Mouse (Mus musculus) adrenal gland, postnatal 36 days (tissue): ENCODE data around the gene Usp25. TPM values are rescaled to one million over a fixed set of nuclear protein-coding genes. Genes with fewer than 3 reads are reported as not detected.
A peak's percentile ranks its signal among the peaks of the same experiment; 100 is the strongest.

ENCODE experiments used
- DNase-seq, 2 experiments: peaks; one replicate each; pipeline ENCODE4 v3.0.0; 2021; ENCODE audit warnings: mixed read lengths in 1 of 2
- total RNA-seq, 2 experiments: library from RNA; stranded (reverse); gene quantifications; 2 replicates each; pipeline ENCODE4 v1.2.3; 2021

Usp25 gene
- total RNA-seq, 2 experiments from 2014 or later = 45.1 to 57.6 TPM

- DNase-seq = no peak
Measured at GRCm38 (mm10) chr16:77034329-77034728, 20.8 kb downstream of the Usp25 start.

GRCm38 (mm10) chr16:77034751-77035150, 21.2 kb downstream of the Usp25 start:
- DNase-seq = no peak

DNA sequence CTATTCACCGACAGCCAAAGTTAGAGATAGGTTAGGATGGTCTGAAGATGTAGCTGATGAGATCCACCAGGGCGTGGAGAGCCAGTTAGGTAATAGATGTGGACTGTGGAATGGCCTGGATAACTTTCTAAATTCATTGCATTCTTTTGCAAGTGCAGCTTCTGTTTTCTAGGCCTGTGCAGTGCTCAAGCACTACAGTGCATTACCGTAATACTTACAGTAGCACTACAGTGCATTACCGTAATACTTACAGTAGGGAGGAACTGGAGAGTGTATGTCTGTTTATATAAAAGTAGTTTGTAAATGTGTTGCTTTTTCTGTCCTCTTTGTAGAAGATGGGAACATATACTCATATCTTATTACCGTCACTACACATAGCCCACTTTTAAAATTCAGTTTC, 28.1 kb downstream of the Usp25 start:
- DNase-seq = no peak

DNA sequence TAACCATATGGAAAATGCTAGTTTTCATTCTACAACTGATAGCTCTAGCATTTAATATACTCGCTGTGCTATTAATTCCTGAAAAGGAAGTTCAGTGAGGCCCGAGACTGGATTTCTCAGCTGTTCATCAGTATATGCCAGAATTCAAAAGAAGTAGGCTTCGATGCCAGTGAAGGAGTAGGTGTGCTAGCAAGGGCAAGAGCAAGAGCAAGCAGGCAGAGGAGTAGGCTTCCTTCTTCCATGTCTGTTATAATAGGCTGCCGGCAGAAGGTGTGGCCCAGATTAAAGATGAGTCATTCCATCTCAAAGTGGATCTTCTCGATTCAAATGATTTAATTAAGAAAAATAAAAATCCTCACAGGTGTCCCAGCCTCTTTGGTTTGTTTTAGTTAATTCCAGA, 30.0 kb downstream of the Usp25 start:
- DNase-seq = no peak

- no peak for DNase-seq
Measured at GRCm38 (mm10) chr16:77054184-77054583, 40.7 kb downstream of the Usp25 start.

DNA sequence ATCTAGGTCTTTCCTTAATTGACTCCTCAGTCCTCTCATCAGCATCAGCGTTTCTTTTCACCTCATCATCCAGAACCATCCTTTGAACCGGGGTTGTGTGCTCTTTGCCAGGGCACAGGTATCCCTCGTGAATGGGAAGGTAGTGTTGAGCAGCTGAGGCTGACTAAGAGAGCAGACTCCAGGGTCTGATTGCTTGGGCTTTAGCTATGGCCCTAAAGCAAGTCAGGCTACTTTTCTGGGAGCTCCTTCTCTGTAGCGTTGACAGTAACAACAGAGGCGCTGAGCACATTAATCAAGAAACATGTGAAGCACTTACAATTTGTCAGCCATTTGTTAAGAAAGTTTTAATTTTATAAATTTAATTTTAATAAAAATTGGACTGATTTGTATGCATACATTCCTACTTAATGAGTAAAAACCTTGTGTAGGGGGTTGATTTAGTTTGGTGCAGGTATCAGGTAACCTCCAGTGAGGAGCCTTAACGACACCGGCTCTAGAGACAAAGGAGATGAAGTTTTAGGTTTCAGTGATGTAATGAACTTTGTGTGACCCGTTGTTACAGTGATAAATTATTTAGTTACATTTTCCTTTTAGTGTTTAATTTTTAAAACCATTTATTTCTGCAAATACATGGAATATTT, 42.1 kb downstream of the Usp25 start:
- no peak for DNase-seq

GRCm38 (mm10) chr16:77056160-77056520, 42.6 kb downstream of the Usp25 start:
- no peak for DNase-seq

GRCm38 (mm10) chr16:77058567-77058966, 45.1 kb downstream of the Usp25 start:
- no peak for DNase-seq

- DNase-seq = peak; percentile 37 to 67
Measured at GRCm38 (mm10) chr16:77060166-77060565, 46.7 kb downstream of the Usp25 start.

DNA sequence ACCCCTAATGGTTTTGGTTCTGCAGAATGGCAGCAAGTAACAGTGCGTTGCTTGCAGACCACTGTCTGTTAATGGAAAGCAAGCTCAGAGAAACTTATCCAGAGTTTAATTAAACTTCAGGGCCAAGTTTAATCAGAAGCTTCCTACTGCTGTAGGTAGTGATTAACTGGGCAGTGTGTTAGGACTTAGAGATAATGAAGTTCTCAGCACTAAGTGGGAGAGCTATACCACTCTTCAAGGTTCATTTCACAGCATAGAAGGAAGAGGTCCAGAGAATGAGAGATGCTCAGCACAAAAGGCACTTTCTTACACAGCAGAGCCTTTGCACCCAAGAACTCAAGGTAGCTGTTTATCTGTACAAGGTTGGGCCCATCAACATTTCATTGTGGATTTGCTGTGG, 50.4 kb downstream of the Usp25 start:
- DNase-seq = no peak

DNA sequence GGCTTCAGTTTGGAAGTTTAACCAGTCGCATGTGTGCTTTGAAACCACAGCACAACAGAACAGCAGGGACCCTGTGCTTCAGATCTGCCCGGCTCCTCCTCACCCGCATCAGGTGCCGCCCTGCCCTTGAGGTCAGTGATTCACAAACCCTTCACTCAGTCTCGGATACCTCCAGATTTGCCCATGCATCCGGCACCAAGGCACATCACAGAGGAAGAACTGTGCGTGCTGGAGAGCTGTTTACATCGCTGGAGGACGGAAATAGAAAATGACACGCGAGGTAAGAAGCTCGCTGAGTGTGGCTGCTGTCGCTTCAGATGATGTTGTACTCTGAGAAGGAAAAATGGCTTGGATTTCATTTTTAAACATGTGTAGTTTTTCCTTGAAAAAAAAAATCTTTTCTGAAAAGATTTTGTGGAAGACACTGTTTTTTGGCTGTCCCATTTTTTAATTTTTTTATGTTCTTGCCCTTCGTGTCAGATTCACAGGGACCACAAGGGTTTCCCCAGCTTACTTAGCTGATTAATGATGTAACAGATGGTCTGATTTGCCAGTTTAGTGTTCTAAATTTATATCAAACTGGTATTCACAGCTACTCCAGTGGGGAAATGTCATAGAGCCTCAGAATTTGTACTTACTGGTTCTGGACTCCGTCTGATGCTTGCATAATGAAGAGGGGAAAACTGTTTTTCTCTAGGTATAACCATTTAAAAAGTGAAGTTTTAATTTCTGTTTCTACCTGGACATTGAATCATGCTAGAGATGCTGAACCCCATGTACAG, 63.6 kb downstream of the Usp25 start:
- no peak for DNase-seq

GRCm38 (mm10) chr16:77077736-77078005, 64.2 kb downstream of the Usp25 start:
- DNase-seq = no peak

DNA sequence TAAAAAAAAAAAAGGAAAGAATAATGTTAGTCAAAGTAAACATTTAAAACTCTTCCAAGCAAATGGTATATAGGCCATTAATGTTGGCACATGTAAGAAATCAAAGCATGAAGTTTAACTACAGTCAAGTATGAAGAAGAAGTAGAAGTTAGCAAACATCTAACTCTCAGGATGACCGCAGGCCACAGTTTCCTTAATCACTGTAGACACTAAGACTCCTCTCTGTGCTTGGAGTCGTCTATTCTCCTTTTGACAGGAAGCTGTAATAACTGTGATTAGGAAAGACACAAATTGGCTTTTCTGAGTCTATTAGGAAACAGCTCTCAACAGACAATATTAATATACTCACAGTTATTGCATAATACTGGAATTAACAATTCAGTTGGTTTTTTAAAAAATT, 70.6 kb downstream of the Usp25 start:
- no peak for DNase-seq

- DNase-seq = no peak
Measured at GRCm38 (mm10) chr16:77089806-77090205, 76.3 kb downstream of the Usp25 start.

DNA sequence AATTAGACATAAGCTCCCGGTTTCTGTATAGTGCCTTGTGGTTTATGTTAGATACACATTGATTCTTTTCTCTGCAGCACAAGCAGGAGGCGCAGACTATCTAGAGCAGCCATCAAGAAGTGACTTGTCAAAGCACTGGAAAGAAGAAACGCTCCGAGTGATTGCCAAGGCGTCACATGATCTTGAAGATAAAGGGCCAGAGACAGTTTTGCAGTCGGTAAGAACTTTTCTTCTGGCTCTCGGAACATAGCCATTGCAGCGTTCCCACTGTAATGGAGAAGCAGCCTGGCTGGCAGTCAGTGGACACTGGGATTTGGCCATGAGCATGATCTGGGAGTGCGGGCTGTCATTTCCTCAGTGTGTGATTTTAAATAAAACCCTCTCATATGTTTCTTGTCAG, 80.0 kb downstream of the Usp25 start:
- peak in 1 of 2 experiments; percentile 6 for DNase-seq

- no peak for DNase-seq
Measured at GRCm38 (mm10) chr16:77095017-77095551, 81.6 kb downstream of the Usp25 start.

DNA sequence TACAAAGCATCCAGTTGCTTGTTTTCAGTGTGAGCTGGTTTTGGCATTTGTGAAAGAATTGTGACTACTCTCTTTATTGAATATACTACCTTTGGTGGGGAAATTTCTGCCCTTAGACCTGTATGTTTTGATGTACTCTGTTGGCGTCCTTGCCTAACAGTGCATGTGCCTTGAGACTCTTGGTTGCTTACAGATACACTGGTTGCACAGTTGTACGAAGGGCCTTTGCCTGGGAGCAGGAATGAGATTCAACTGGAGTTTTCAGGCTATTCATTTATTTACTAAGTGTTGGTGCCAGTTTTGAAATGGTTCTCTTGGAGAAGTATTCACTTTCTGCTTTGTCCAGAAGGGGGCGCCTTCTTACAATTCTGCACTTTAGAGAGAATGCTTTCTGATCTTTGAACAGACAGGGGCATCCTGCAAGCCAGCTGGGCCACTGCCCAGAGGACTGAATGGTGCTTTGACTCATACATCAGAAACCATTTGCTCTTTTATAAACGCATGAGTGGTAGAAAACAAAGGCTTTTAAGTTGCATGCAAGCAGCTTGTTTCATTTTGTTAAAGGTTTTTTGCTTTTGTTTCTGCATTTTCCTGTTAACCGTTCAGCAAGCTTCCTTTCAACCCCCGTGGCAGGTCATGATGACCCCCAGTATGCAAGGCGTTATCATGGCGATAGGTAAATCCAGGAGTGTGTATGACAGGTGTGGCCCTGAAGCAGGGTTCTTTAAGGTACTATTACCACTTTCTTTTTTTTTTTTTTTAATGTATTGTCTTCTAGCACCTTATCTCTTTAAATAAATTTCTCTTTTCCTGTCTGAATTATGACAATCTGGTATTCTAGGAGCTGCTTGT, 85.7 kb downstream of the Usp25 start:
- DNase-seq = peak; percentile 79 to 82

- no peak for DNase-seq
Measured at GRCm38 (mm10) chr16:77103637-77104264, 90.2 kb downstream of the Usp25 start.

- no peak for DNase-seq
Measured at GRCm38 (mm10) chr16:77111268-77111667, 97.8 kb downstream of the Usp25 start.

- no peak for DNase-seq
Measured at GRCm38 (mm10) chr16:77125908-77126307, 112.4 kb downstream of the Usp25 start.

DNA sequence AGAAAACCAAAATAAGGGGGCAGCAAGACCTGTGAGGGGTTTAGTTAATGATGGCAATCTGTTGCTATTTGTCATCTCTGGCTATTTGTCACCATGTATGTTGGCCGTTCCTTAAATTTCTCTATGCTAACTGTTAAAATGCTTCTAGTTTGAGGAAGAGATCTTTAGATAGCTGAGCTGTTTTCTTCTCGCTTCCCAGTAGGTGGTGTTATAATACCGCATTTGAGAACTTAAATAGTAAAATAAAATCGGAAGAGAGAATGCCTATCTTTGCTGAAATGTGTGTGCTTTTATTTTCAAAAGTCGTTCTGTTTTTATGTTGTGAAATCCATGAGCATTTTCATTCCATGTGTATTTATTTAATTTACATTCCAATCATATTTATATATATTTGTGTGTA, 115.2 kb downstream of the Usp25 start:
- no peak for DNase-seq

DNA sequence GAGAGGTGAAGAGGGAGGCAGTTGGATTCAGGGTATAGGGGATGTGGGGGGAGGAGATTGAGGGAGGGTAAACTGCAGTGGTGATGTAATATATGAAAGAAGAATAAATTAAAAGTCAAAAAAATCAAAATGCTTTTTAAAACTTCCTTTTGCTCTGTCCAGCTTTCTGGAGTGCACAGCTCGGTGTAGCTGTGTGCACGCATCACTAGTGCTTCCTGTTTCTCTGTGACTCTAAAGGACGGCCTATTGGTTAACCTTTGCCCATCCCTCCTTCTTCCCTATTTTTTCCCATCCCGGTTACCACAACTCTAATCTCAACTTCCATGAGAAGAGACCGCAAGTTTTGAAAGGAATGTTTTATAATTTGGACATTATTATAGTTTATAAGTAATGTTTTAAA, 119.5 kb downstream of the Usp25 start:
- DNase-seq = no peak

DNA sequence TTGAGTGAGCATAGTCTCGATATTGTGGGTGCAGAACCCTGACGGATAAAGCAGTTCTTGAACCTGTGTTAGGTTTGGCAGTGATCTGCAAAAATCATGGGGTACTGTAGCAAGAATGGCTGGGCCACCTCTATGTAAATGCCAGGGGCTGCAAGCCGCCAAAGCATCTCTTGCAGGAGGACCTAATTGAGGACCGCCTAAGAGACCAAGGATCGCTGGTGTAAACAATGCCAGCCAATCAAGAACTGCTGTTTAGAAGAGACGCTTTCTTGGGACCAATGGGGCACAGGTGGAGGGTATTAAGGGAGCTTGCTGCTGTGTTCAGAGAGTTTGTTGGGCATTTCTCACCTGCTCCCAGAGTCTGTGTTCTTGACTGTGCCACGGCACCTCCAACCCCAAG, 127.1 kb downstream of the Usp25 start:
- no peak for DNase-seq
